Mouse (Mus musculus): ENCODE measurements at regions not wholly inside any gene's neighbourhood (a gene's known extent, or its start where the extent isn't known, plus 50 kb on each side); places are given as distances from the start of the nearest gene placed in this dataset.

DNA sequence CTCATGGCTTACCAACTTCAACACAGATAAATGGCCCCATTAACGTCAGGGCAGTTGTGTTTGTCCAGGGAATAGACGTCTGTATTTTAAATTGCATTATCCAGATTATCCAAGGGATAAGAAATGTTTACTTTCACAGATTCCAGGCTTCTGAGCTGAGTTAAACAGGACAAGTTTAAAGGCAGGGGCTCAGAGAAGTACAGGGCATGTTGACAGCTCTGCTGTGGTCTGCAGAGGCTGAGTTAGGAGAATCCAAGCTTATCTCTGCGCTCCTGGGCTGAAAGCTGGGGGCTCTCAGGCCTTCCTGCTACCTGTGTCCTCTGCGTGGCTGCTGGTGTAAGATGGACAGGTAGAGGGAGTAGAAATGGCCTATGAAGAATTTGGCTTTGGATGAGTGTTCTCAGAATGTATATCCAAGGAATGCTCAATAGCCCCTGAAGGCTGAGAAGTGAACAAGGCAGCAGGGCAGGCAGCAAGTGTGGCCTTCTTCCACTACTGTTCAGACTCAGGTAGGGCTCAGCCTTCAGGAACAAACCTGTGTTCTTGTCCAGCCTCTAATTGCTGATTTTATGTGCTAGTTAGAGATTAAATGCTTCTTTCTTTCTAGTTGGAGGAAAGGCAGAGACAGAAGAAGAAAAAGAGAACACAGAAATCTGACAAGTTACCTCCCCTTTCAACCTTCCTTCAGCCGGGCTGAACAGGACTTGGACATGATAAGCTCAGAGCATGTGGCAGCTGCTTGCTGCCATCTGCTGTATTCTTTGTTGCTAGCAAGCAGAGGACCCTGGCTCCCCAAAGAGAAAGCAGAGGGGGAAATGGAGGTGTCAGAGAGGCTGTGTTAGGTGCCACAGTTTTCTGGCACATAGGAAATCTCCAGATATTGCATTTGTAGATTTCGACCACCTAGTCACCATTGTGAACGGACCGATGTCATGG lies 77.9 kb upstream of the Grem2 start:
- peak; percentile 28 to 59 for DNase-seq (ENCODE audit: low spot score in 2 of 2)

DNA sequence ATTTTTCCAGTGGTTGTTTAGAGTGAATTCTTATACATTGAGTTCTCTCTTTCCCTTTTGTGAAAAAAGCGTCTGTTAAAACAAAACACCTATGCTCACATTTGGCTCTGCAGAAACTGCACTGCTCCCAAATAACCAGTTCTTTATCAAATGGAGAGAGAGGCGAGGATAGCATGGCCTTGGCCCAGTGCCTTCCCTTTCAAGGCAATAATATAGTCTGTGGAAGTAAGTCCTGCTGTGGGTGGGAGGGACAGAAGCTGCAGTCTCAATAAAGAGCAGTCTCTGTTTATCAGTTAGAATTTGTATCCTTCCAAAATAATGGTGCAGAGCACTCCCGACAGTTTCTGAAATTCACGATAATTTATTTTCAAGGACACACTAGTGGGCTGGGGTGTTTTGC lies 70.9 kb upstream of the Grem2 start:
- DNase-seq (ENCODE audit: low spot score in 2 of 2) = no peak

DNA sequence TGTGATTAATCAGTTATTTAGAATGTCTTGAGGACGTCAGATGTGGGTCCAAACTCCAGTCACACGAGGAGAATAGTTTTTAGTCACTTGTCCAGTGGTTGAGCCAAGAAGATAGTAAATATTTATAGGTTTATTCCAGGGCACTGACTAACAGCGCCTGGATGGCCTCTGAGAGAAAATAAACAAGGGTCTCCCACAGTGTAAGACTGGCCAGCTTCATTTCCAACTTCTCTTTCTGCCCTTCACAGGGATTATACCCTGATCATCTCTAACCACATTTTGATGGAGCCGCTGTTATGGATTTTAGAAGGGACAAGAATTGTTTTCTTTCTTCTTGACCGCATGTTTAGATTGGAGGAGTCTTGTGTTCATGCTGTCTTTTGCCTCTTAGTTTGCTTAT lies 67.0 kb upstream of the Grem2 start:
- DNase-seq (ENCODE audit: low spot score in 2 of 2) = no peak

GRCm38 (mm10) chr1:174971895-174972294 lies 50.3 kb upstream of the Grem2 start:
- no peak for DNase-seq (ENCODE audit: low spot score in 2 of 2)
